In the genomic region with DNA sequence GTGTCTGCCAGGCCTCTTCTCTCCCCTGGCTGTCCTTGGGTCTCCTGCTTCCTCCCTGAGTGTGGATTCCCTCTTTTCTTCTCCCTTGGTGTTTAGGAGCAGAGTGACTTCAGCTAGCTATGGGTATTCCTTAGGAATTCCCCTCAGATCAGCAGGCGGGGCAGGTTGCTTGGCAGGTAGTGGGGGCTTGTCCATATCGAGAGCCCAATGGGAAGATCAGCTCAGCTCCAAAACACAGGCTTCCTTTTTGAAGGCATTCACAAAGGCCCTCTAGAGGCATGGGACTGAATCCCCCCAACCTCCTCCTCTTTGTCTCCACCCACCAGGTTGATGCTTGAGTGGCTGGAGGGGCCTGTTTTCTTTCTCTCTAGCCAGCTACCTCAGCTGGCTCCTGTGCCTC, we compare ENCODE assay signal across 9 mouse cellular contexts. TPM values are rescaled to one million over a fixed set of nuclear protein-coding genes. Genes with fewer than 3 reads are reported as not detected.
A peak's percentile ranks its signal among the peaks of the same experiment; 100 is the strongest.
DNase-seq lines count a peak whose midpoint lies in the region; ATAC-seq and TF ChIP-seq lines count a peak whose summit lies in the region.
"Had no signal": no experiment of that assay in that cellular context is flagged by ENCODE, and none has a peak within 500 bp of the region (broad histone marks: within the 10 kb centered on the region; RNA-seq: fewer than 3 reads in every experiment).

No protein-coding gene starts in this region.

- H3K4me2 ChIP-seq in kidney, postnatal 0 days (ENCODE audit: low read length), result peak overlapping the region; percentile 97
- peak overlapping the region; percentile 71 for H3K4me2 ChIP-seq in embryonic facial prominence, embryonic 14.5 days (ENCODE audit: low read depth, low read length)
- peak overlapping the region; percentile 91 for H3K4me2 ChIP-seq in intestine, embryonic 15.5 days (replicated peaks)
- peak overlapping the region; percentile 80 for H3K4me2 ChIP-seq in neural tube, embryonic 14.5 days (ENCODE audit: low read depth, low read length)

- 0 out of 2 replicates have a peak overlapping the region, but pooled peaks have one; percentile 75 for H3K27ac ChIP-seq in kidney, postnatal 0 days
- H3K27ac ChIP-seq in embryonic facial prominence, embryonic 14.5 days (replicated peaks; ENCODE audit: low read depth, low read length), result no peak overlapping the region
- no peak overlapping the region for H3K27ac ChIP-seq in intestine, embryonic 15.5 days
- peak overlapping the region; percentile 85 for H3K27ac ChIP-seq in neural tube, embryonic 14.5 days (ENCODE audit: low read depth, low read length)

- H3K9me3 ChIP-seq in kidney, postnatal 0 days (replicated peaks; ENCODE audit: low read length), result no peaks in the 10 kb centered on the region
- H3K9me3 ChIP-seq in embryonic facial prominence, embryonic 14.5 days (ENCODE audit: control insufficient read depth, low read length), result no peaks in the 10 kb centered on the region
- H3K9me3 ChIP-seq in intestine, embryonic 15.5 days, result no peaks in the 10 kb centered on the region
- no peaks in the 10 kb centered on the region for H3K9me3 ChIP-seq in neural tube, embryonic 14.5 days (ENCODE audit: control insufficient read depth, low read length)

- H3K27me3 ChIP-seq in kidney, postnatal 0 days (ENCODE audit: insufficient read depth, low read length), result no peaks in the 10 kb centered on the region
- no peaks in the 10 kb centered on the region for H3K27me3 ChIP-seq in embryonic facial prominence, embryonic 14.5 days (replicated peaks; ENCODE audit: control insufficient read depth, insufficient read depth, low read length)
- H3K27me3 ChIP-seq in intestine, embryonic 15.5 days (replicated peaks), result no peaks in the 10 kb centered on the region
- no peaks in the 10 kb centered on the region for H3K27me3 ChIP-seq in neural tube, embryonic 14.5 days (ENCODE audit: control insufficient read depth, insufficient read depth, low read length)

- H3K4me3 ChIP-seq in kidney, postnatal 0 days (replicated peaks; ENCODE audit: low read depth, low read length), result 0 out of 2 replicates have a peak overlapping the region, but pooled peaks have one; percentile 69
- H3K4me3 ChIP-seq in embryonic facial prominence, embryonic 14.5 days (ENCODE audit: low read depth, low read length), result peak overlapping the region; percentile 55
- peak overlapping the region; percentile 65; the same call in 1 of the 2 replicates for H3K4me3 ChIP-seq in intestine, embryonic 15.5 days (replicated peaks)
- peak overlapping the region; percentile 87 for H3K4me3 ChIP-seq in neural tube, embryonic 14.5 days (ENCODE audit: low read depth, low read length)

- peak; percentile 25; the same call in 1 of the 2 replicates for TF ChIP-seq CTCF in kidney, postnatal 0 days (IDR thresholded peaks at IDR 0.05; ENCODE audit: low read depth)

- peaks cover 18% of the 10 kb centered on the region; the same call in 1 of the 2 replicates for H3K4me1 ChIP-seq in kidney, postnatal 0 days (replicated peaks; ENCODE audit: insufficient read depth, low read length)
- peaks cover 19% of the 10 kb centered on the region for H3K4me1 ChIP-seq in embryonic facial prominence, embryonic 14.5 days (ENCODE audit: control insufficient read depth, insufficient read depth, low read length)
- H3K4me1 ChIP-seq in intestine, embryonic 15.5 days (replicated peaks), result peaks cover 28% of the 10 kb centered on the region
- H3K4me1 ChIP-seq in neural tube, embryonic 14.5 days (ENCODE audit: control insufficient read depth, insufficient read depth, low read length), result peaks cover 24% of the 10 kb centered on the region

- 28% methylated on average over 2 of the region's 2 CpGs for WGBS in kidney, postnatal 0 days
- WGBS in embryonic facial prominence, embryonic 14.5 days, result 29% methylated on average over 2 of the region's 2 CpGs
- 43% methylated on average over 2 of the region's 2 CpGs for WGBS in intestine, embryonic 15.5 days
- 37% methylated on average over 2 of the region's 2 CpGs for WGBS in neural tube, embryonic 14.5 days

- peak overlapping the region; percentile 72 for H3K9ac ChIP-seq in kidney, postnatal 0 days (ENCODE audit: low read depth, low read length)
- peak overlapping the region; percentile 73 for H3K9ac ChIP-seq in embryonic facial prominence, embryonic 14.5 days (ENCODE audit: low read depth, low read length)
- no peak overlapping the region for H3K9ac ChIP-seq in intestine, embryonic 15.5 days
- H3K9ac ChIP-seq in neural tube, embryonic 14.5 days (replicated peaks; ENCODE audit: low read depth, low read length), result peak overlapping the region; percentile 93

- peak; percentile 37 for DNase-seq in kidney, postnatal 0 days (ENCODE audit: low spot score)
- no peak for DNase-seq in kidney, adult 18-20 months
- DNase-seq in embryonic facial prominence, embryonic 14.5 days (ENCODE audit: low spot score), result peak; percentile 45
- no peak for DNase-seq in left cerebral cortex, adult 8-10 months (ENCODE audit: low spot score in 2 of 2)
- no peak for DNase-seq in thymus, adult 18-20 months
- no peak for DNase-seq in lung, postnatal 36 days

- peaks cover 46% of the 10 kb centered on the region for H3K36me3 ChIP-seq in kidney, postnatal 0 days (ENCODE audit: insufficient read depth, low read length)
- H3K36me3 ChIP-seq in embryonic facial prominence, embryonic 14.5 days (ENCODE audit: control insufficient read depth, insufficient read depth, low read length), result peaks cover 51% of the 10 kb centered on the region
- H3K36me3 ChIP-seq in intestine, embryonic 15.5 days, result peaks cover 42% of the 10 kb centered on the region
- peaks cover 37% of the 10 kb centered on the region for H3K36me3 ChIP-seq in neural tube, embryonic 14.5 days (ENCODE audit: control insufficient read depth, insufficient read depth, low read length)

- no peak for ATAC-seq in kidney, postnatal 0 days (replicated peaks; ENCODE audit: low FRiP score, low read depth)
- no peak for ATAC-seq in embryonic facial prominence, embryonic 14.5 days (ENCODE audit: low read depth)
- no peak for ATAC-seq in intestine, embryonic 15.5 days
- no peak for ATAC-seq in neural tube, embryonic 14.5 days (ENCODE audit: low read depth)

RNA-seq across cellular contexts. Expression of gene Mtmr4, which starts 4.5 kb away (rescaled TPM):
- 19.8 and 21.0 TPM in 2 replicates for polyA plus RNA-seq in kidney, postnatal 0 days (2015; fragmentation: Nextera tagmentation; extraction: Ambion mirVana)
- polyA plus RNA-seq in embryonic facial prominence, embryonic 14.5 days (2014; fragmentation: Nextera tagmentation; extraction: Ambion mirVana), result 33.2 and 34.3 TPM in 2 replicates
- 26.9 and 27.6 TPM in 2 replicates for polyA plus RNA-seq in intestine, embryonic 15.5 days (2015; fragmentation: Nextera tagmentation; extraction: Ambion mirVana)
- polyA plus RNA-seq in neural tube, embryonic 14.5 days (2014; fragmentation: Nextera tagmentation; extraction: Ambion mirVana), result 51.0 and 66.8 TPM in 2 replicates
- total RNA-seq in left cerebral cortex, adult 8-10 months (2022), result 10 to 100 TPM; 79.3 to 88.0 (median 83.9) TPM

RNA-seq across cellular contexts. Expression of gene Hsf5, which starts 20.5 kb away (rescaled TPM):
- 0.11 and 0.16 TPM in 2 replicates for polyA plus RNA-seq in kidney, postnatal 0 days (2015; fragmentation: Nextera tagmentation; extraction: Ambion mirVana)
- 0.17 and 0.25 TPM in 2 replicates for polyA plus RNA-seq in embryonic facial prominence, embryonic 14.5 days (2014; fragmentation: Nextera tagmentation; extraction: Ambion mirVana)
- 0.15 and 0.29 TPM in 2 replicates for polyA plus RNA-seq in intestine, embryonic 15.5 days (2015; fragmentation: Nextera tagmentation; extraction: Ambion mirVana)
- 0.33 and 0.62 TPM in 2 replicates for polyA plus RNA-seq in neural tube, embryonic 14.5 days (2014; fragmentation: Nextera tagmentation; extraction: Ambion mirVana)
- under 1 TPM; 0.50 to 0.71 (median 0.60) TPM for total RNA-seq in left cerebral cortex, adult 8-10 months (2022)

RNA-seq across cellular contexts. Expression of gene Sept4, which starts 27.8 kb away (rescaled TPM):
- 146 TPM in 2 replicates for polyA plus RNA-seq in kidney, postnatal 0 days (2015; fragmentation: Nextera tagmentation; extraction: Ambion mirVana)
- polyA plus RNA-seq in embryonic facial prominence, embryonic 14.5 days (2014; fragmentation: Nextera tagmentation; extraction: Ambion mirVana), result 40.1 and 42.2 TPM in 2 replicates
- 24.9 and 25.0 TPM in 2 replicates for polyA plus RNA-seq in intestine, embryonic 15.5 days (2015; fragmentation: Nextera tagmentation; extraction: Ambion mirVana)
- polyA plus RNA-seq in neural tube, embryonic 14.5 days (2014; fragmentation: Nextera tagmentation; extraction: Ambion mirVana), result 24.8 and 30.0 TPM in 2 replicates
- 100 to 1,000 TPM; 230 to 282 (median 253) TPM for total RNA-seq in left cerebral cortex, adult 8-10 months (2022)

RNA-seq across cellular contexts. Expression of gene Gm11492, which starts 30.0 kb away (rescaled TPM):
- polyA plus RNA-seq in kidney, postnatal 0 days (2015; fragmentation: Nextera tagmentation; extraction: Ambion mirVana), result not detected in 2 replicates
- polyA plus RNA-seq in embryonic facial prominence, embryonic 14.5 days (2014; fragmentation: Nextera tagmentation; extraction: Ambion mirVana), result not detected in 2 replicates
- polyA plus RNA-seq in intestine, embryonic 15.5 days (2015; fragmentation: Nextera tagmentation; extraction: Ambion mirVana), result not detected in 2 replicates
- not detected in 2 replicates for polyA plus RNA-seq in neural tube, embryonic 14.5 days (2014; fragmentation: Nextera tagmentation; extraction: Ambion mirVana)
- under 1 TPM in 2 of 4 experiments, not detected in 2; 0.17 to 0.19 TPM for total RNA-seq in left cerebral cortex, adult 8-10 months (2022)
- polyA plus RNA-seq: large intestine, adult 2 months had no signal

Comparison
In these comparisons a context has a peak if more than half of its experiments do, and no peak if none do; other contexts are left out.
1. DNase-seq: peak in kidney, postnatal 0 days (single experiment) and embryonic facial prominence, embryonic 14.5 days (single experiment); none in kidney, adult 18-20 months (single experiment), left cerebral cortex, adult 8-10 months (0 of 2), thymus, adult 18-20 months (0 of 2) and lung, postnatal 36 days (single experiment).
2. H3K27ac ChIP-seq: peak in kidney, postnatal 0 days (single experiment) and neural tube, embryonic 14.5 days (single experiment); none in embryonic facial prominence, embryonic 14.5 days (single experiment) and intestine, embryonic 15.5 days (single experiment).
3. Peak in every context shown above with its lines, with median percentiles within 50 percentile points of each other: H3K4me2 ChIP-seq and H3K4me3 ChIP-seq.